Mouse (Mus musculus): ENCODE measurements around the gene Ywhag. TPM values are rescaled to one million over a fixed set of nuclear protein-coding genes. Genes with fewer than 3 reads are reported as not detected.
A peak's percentile ranks its signal among the peaks of the same experiment; 100 is the strongest.

Ywhag gene
- polyA plus RNA-seq, 1 experiment, result 56.5 TPM

DNA sequence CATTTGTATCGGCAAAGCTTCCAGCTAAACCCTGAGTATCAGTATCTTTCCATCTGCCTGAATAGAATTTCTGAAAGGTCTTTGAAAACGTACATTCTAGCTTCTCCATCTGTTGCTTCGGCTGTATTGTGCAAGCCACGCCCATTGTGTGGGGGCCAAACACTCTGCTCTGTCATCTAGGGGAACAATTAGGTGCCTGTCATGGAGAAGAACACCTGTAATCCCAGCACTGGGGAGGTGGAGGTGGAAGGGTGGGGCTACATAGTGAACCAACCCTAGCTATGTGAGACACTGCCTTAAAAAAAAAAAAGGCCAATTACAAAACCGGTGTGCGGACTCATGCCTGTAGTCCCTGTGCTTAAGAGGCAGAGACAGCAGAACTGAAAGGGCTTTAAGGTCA lies 8.3 kb upstream of the Ywhag start:
- no peaks in the 10 kb centered on the region for H3K36me3 ChIP-seq (ENCODE audit: control insufficient read depth, insufficient read depth, low read length)
- TF ChIP-seq CTCF (IDR thresholded peaks at IDR 0.05; ENCODE audit: borderline replicate concordance, control insufficient read depth, extremely low read depth, insufficient read depth, low read length, poor library complexity), result no peak
- no peak for TF ChIP-seq POLR2A (IDR thresholded peaks at IDR 0.05; ENCODE audit: control insufficient read depth, extremely low read depth, insufficient read depth, low read length, poor library complexity)
- no peaks in the 10 kb centered on the region for H3K27me3 ChIP-seq (ENCODE audit: control insufficient read depth, insufficient read depth, low read length)
- H3K4me1 ChIP-seq (replicated peaks; ENCODE audit: control insufficient read depth, insufficient read depth, low read length), result no peaks in the 10 kb centered on the region
- H3K27ac ChIP-seq (ENCODE audit: control insufficient read depth, insufficient read depth, low read length), result no peak overlapping the region
- no peak for DNase-seq
- 83% methylated on average over 6 of the region's 6 CpGs for WGBS
- no peak overlapping the region for H3K4me3 ChIP-seq (ENCODE audit: control insufficient read depth, insufficient read depth, low read length)

DNA sequence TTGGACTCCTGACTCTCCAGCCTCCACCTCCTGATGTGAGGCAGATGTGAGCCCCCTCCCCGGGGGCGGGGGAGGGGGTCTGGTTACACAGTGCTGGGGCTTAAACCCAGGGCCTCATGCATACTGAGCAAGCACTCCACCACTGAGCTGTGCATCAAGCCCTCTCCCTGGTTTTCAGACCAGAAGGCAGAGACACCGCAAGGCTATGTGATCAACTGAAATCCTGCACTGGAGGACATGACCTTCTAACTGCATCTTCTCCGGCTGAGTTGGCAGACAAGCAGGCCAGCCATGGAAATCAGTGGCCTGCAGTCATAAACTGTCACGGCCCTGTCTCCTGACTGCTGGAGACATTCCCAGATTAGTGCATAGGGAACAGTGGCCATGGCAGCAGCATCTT lies 6.2 kb upstream of the Ywhag start:
- DNase-seq, result no peak
- TF ChIP-seq CTCF (IDR thresholded peaks at IDR 0.05; ENCODE audit: borderline replicate concordance, control insufficient read depth, extremely low read depth, insufficient read depth, low read length, poor library complexity) (no peak), POLR2A (IDR thresholded peaks at IDR 0.05; ENCODE audit: control insufficient read depth, extremely low read depth, insufficient read depth, low read length, poor library complexity) (no peak)
- no peak overlapping the region for H3K4me3 ChIP-seq (ENCODE audit: control insufficient read depth, insufficient read depth, low read length)
- no peaks in the 10 kb centered on the region for H3K4me1 ChIP-seq (replicated peaks; ENCODE audit: control insufficient read depth, insufficient read depth, low read length)
- no peak overlapping the region for H3K27ac ChIP-seq (ENCODE audit: control insufficient read depth, insufficient read depth, low read length)
- no peaks in the 10 kb centered on the region for H3K36me3 ChIP-seq (ENCODE audit: control insufficient read depth, insufficient read depth, low read length)
- WGBS, result 92% methylated on average over 5 of the region's 5 CpGs
- no peaks in the 10 kb centered on the region for H3K27me3 ChIP-seq (ENCODE audit: control insufficient read depth, insufficient read depth, low read length)

DNA sequence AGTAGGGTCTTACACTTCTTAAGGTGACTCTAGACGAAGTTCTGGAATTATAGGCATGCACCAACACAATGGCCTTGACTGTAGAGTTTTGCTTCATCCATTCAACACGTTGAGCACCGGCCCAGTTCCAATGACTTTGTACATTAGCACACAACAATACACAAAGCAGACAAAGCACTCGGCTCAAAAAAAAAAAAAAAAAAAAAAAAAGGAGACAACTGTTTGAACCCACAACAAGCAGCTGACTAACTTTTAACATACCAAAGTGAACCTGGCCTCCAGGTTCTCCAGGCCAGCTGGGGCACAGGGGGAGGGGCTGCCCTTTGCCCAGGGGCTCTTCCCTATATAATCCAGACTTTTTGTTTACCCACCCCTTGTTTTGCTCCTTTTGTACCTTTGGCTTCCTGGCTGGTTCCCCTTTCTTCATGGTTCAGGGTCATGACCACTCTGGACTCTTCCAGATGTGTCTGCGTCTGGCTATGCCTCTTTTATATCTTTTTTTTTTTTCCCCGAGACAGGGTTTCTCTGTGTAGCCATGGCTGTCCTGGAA lies 1.3 kb upstream of the Ywhag start:
- no peak for DNase-seq
- Histone ChIP-seq H3K27ac (ENCODE audit: control insufficient read depth, insufficient read depth, low read length) (no peak overlapping the region), H3K27me3 (ENCODE audit: control insufficient read depth, insufficient read depth, low read length) (no peaks in the 10 kb centered on the region), H3K4me1 (replicated peaks; ENCODE audit: control insufficient read depth, insufficient read depth, low read length) (peaks cover 5% of the 10 kb centered on the region), H3K36me3 (ENCODE audit: control insufficient read depth, insufficient read depth, low read length) (0 out of 2 replicates have a peak, but pooled peaks cover 4% of the 10 kb centered on the region), H3K4me3 (ENCODE audit: control insufficient read depth, insufficient read depth, low read length) (no peak overlapping the region)
- TF ChIP-seq CTCF (IDR thresholded peaks at IDR 0.05; ENCODE audit: borderline replicate concordance, control insufficient read depth, extremely low read depth, insufficient read depth, low read length, poor library complexity) (no peak), POLR2A (IDR thresholded peaks at IDR 0.05; ENCODE audit: control insufficient read depth, extremely low read depth, insufficient read depth, low read length, poor library complexity) (no peak)
- WGBS, result 80% methylated on average over 6 of the region's 6 CpGs

DNA sequence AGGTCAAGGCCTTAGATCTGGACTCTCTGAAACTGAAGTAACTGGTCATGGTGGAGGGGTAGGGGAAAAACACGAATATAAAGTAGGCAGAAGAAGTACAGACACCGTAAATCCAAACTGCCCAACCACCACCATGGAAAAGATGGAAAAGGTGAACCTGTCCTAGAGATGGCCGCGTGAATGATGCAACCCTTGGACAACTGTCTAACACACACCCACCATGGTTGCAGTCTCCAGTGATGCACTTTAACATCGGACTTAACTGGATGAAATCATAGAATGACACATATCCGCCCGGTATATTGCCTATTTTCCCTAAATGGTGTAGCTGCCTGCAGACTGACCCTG lies 734 bp upstream of the Ywhag start:
- 58% methylated on average over 7 of the region's 7 CpGs for whole genome bisulfite sequencing
- H3K4me1 ChIP-seq (replicated peaks; ENCODE audit: control insufficient read depth, insufficient read depth, low read length), result peaks cover 5% of the 10 kb centered on the region
- no peaks in the 10 kb centered on the region for H3K27me3 ChIP-seq (ENCODE audit: control insufficient read depth, insufficient read depth, low read length)
- no peak for DNase-seq
- TF ChIP-seq CTCF (IDR thresholded peaks at IDR 0.05; ENCODE audit: borderline replicate concordance, control insufficient read depth, extremely low read depth, insufficient read depth, low read length, poor library complexity) (no peak), POLR2A (IDR thresholded peaks at IDR 0.05; ENCODE audit: control insufficient read depth, extremely low read depth, insufficient read depth, low read length, poor library complexity) (no peak)
- no peak overlapping the region for H3K4me3 ChIP-seq (ENCODE audit: control insufficient read depth, insufficient read depth, low read length)
- 0 out of 2 replicates have a peak, but pooled peaks cover 8% of the 10 kb centered on the region for H3K36me3 ChIP-seq (ENCODE audit: control insufficient read depth, insufficient read depth, low read length)
- H3K27ac ChIP-seq (ENCODE audit: control insufficient read depth, insufficient read depth, low read length), result no peak overlapping the region

DNA sequence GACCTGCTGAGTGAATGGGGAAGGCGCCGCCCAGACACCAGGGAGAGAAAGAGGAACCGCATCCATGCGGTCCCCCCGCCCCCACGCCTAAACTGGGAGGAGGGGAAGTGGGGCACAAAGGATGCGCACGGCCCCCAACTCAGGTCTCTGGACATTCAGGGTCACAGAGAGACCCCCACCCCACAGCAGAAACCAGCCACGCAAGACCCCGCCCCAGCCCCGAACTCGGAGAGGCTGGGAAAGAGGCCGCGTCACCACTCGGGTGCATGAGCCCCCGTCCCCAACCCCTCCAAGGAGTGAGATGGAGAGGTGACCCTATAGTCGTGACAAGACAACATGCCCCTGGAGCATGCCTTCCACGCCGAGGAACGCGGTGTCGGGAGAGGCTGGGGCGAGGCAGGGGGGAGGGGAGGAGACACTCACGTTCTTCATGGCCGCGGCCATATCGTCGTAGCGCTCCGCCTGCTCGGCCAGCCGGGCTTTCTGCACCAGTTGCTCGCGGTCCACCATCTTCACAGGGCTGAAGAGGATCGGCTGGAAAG lies 445 bp downstream of the Ywhag start:
- TF ChIP-seq POLR2A (IDR thresholded peaks at IDR 0.05; ENCODE audit: control insufficient read depth, extremely low read depth, insufficient read depth, low read length, poor library complexity) (no peak), CTCF (IDR thresholded peaks at IDR 0.05; ENCODE audit: borderline replicate concordance, control insufficient read depth, extremely low read depth, insufficient read depth, low read length, poor library complexity) (peak; percentile 23; the same call in 1 of the 2 replicates)
- DNase-seq, result peak; percentile 68
- peak overlapping the region; percentile 92 for H3K4me3 ChIP-seq (ENCODE audit: control insufficient read depth, insufficient read depth, low read length)
- peak overlapping the region; percentile 76 for H3K27ac ChIP-seq (ENCODE audit: control insufficient read depth, insufficient read depth, low read length)
- no peaks in the 10 kb centered on the region for H3K27me3 ChIP-seq (ENCODE audit: control insufficient read depth, insufficient read depth, low read length)
- peaks cover 5% of the 10 kb centered on the region for H3K4me1 ChIP-seq (replicated peaks; ENCODE audit: control insufficient read depth, insufficient read depth, low read length)
- 0 out of 2 replicates have a peak, but pooled peaks cover 8% of the 10 kb centered on the region for H3K36me3 ChIP-seq (ENCODE audit: control insufficient read depth, insufficient read depth, low read length)
- WGBS, result under 1% methylated on average over 35 of the region's 35 CpGs

DNA sequence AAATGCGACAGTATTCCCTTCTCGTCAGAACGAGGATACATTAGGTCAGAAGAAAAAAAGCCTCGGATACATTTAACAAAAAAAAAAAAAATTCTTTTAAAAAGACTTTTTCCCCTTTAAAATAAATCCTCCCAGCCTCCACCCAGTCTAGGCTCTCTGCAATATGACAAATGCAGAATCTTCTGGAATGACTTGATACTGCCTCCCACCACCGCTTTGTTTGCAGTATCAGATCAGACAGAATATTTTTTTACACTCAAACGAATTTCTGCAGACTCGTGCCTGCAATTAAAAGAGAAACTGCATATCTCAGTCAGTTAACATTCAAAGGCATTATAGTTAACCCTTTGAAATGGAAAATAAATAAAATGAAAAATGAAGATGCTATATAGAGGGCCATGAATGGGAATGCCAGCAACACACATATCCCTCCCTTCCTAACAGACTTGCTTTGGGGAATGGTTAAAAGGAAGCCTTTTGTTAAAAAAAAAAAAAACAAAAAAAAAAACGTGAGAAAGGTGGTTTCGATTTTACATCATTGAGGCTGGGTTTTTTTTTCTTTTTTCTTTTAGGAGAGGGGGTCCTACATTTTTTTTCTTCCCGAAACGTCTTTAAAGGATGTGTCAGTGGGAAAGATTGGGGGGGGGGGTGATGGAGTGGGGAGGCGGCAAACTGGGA lies 1.1 kb downstream of the Ywhag start:
- no peak for DNase-seq
- Histone ChIP-seq H3K27ac (ENCODE audit: control insufficient read depth, insufficient read depth, low read length) (peak overlapping the region; percentile 76; the same call in 1 of the 2 replicates), H3K36me3 (ENCODE audit: control insufficient read depth, insufficient read depth, low read length) (0 out of 2 replicates have a peak, but pooled peaks cover 8% of the 10 kb centered on the region), H3K4me3 (ENCODE audit: control insufficient read depth, insufficient read depth, low read length) (peak overlapping the region; percentile 92), H3K4me1 (replicated peaks; ENCODE audit: control insufficient read depth, insufficient read depth, low read length) (peaks cover 5% of the 10 kb centered on the region), H3K27me3 (ENCODE audit: control insufficient read depth, insufficient read depth, low read length) (no peaks in the 10 kb centered on the region)
- WGBS, result 10% methylated on average over 12 of the region's 12 CpGs
- TF ChIP-seq POLR2A (IDR thresholded peaks at IDR 0.05; ENCODE audit: control insufficient read depth, extremely low read depth, insufficient read depth, low read length, poor library complexity) (no peak), CTCF (IDR thresholded peaks at IDR 0.05; ENCODE audit: borderline replicate concordance, control insufficient read depth, extremely low read depth, insufficient read depth, low read length, poor library complexity) (no peak)
